Mouse (Mus musculus) c-Kit-positive CD71-negative TER-119-negative erythroid progenitor cells, embryonic 14.5 days (primary cell): ENCODE data around the gene Zc3h7b.

Source experiments
- DNase-seq: peaks from one replicate; pipeline ENCODE4 v3.0.0-alpha.2; 2013; ENCODE audit warnings: low read depth

Gene Zc3h7b

GRCm38 (mm10) chr15:81845724-81846123 lies 100.9 kb downstream of the Zc3h7b start:
- DNase-seq = no peak
